Mouse (Mus musculus) layer of hippocampus, adult 8-10 months (tissue): ENCODE data around the gene Svep1. TPM values are rescaled to one million over a fixed set of nuclear protein-coding genes. Genes with fewer than 3 reads are reported as not detected.

Experiments used
- total RNA-seq, 4 experiments: library from RNA; stranded (reverse); gene quantifications; 2 replicates each; pipeline ENCODE4 v1.2.4; 2022

Svep1 gene
- total RNA-seq, 4 experiments from 2014 or later: 0.83 to 0.94 (median 0.88) TPM

Other genes with a start within 250 kb of the Svep1 start
- gene Txndc8, start 197.7 kb downstream of the Svep1 start, total RNA-seq: not detected
- gene Musk, start 79.1 kb upstream of the Svep1 start, total RNA-seq: 1 to 10 TPM; 1.9 to 2.2 (median 1.9) TPM